8 mouse cellular contexts compared by ENCODE assay signal in genomic region chr17:24350926-24351759, GRCm38 (mm10). TPM values are rescaled to one million over a fixed set of nuclear protein-coding genes. Genes with fewer than 3 reads are reported as not detected.
A peak's percentile ranks its signal among the peaks of the same experiment; 100 is the strongest.
DNase-seq lines count a peak whose midpoint lies in the region; ATAC-seq lines count a peak whose summit lies in the region.

TSS of gene Abca17 (minus strand) at chr17:24351068.

- peak within 1 kb of the TSS; percentile 77 for H3K9ac ChIP-seq in embryonic facial prominence, embryonic 14.5 days (ENCODE audit: low read depth, low read length)
- peak within 1 kb of the TSS; percentile 72 for H3K9ac ChIP-seq in limb, embryonic 12.5 days (replicated peaks)
- H3K9ac ChIP-seq in midbrain, embryonic 16.5 days (ENCODE audit: low read depth, low read length), result peak within 1 kb of the TSS; percentile 93

- WGBS in embryonic facial prominence, embryonic 14.5 days, result 3% methylated on average over 39 of the region's 42 CpGs
- WGBS in limb, embryonic 12.5 days, result 5% methylated on average over 42 of the region's 42 CpGs
- WGBS in midbrain, embryonic 16.5 days, result 2% methylated on average over 42 of the region's 42 CpGs

- H3K9me3 ChIP-seq in embryonic facial prominence, embryonic 14.5 days (ENCODE audit: control insufficient read depth, low read length), result no peaks in the 10 kb centered on the region
- no peaks in the 10 kb centered on the region for H3K9me3 ChIP-seq in limb, embryonic 12.5 days
- H3K9me3 ChIP-seq in midbrain, embryonic 16.5 days (replicated peaks; ENCODE audit: control insufficient read depth, low read length, poor library complexity, severe bottlenecking), result no peaks in the 10 kb centered on the region

- H3K27ac ChIP-seq in embryonic facial prominence, embryonic 14.5 days (replicated peaks; ENCODE audit: low read depth, low read length), result no peak within 1 kb of the TSS; the same call in 1 of the 2 replicates
- H3K27ac ChIP-seq in limb, embryonic 12.5 days, result no peak within 1 kb of the TSS
- H3K27ac ChIP-seq in midbrain, embryonic 16.5 days (ENCODE audit: low read length), result peak within 1 kb of the TSS; percentile 78

- H3K4me1 ChIP-seq in embryonic facial prominence, embryonic 14.5 days (ENCODE audit: control insufficient read depth, insufficient read depth, low read length), result peaks cover 12% of the 10 kb centered on the region; the same call in 1 of the 2 replicates
- H3K4me1 ChIP-seq in limb, embryonic 12.5 days (replicated peaks), result peaks cover 15% of the 10 kb centered on the region
- peaks cover 26% of the 10 kb centered on the region for H3K4me1 ChIP-seq in midbrain, embryonic 16.5 days (ENCODE audit: control insufficient read depth, insufficient read depth, low read length)

- DNase-seq in layer of hippocampus, adult 11-12 months (ENCODE audit: low spot score), result peak; percentile 27
- no peak for DNase-seq in layer of hippocampus, adult 18-20 months (ENCODE audit: low spot score in 2 of 2)
- no peak for DNase-seq in embryonic facial prominence, embryonic 14.5 days (ENCODE audit: low spot score)
- peak; percentile 18 for DNase-seq in heart, postnatal 4 days
- peak; percentile 28 for DNase-seq in thymus, postnatal 14 days

- H3K27me3 ChIP-seq in embryonic facial prominence, embryonic 14.5 days (replicated peaks; ENCODE audit: control insufficient read depth, insufficient read depth, low read length), result peaks cover 25% of the 10 kb centered on the region
- peaks cover 43% of the 10 kb centered on the region for H3K27me3 ChIP-seq in limb, embryonic 12.5 days
- no peaks in the 10 kb centered on the region for H3K27me3 ChIP-seq in midbrain, embryonic 16.5 days (ENCODE audit: control insufficient read depth, insufficient read depth, low read depth, low read length)

- peak within 1 kb of the TSS; percentile 98 for H3K4me2 ChIP-seq in embryonic facial prominence, embryonic 14.5 days (ENCODE audit: low read depth, low read length)
- peak within 1 kb of the TSS; percentile 86 for H3K4me2 ChIP-seq in limb, embryonic 12.5 days
- peak within 1 kb of the TSS; percentile 68 for H3K4me2 ChIP-seq in midbrain, embryonic 16.5 days (ENCODE audit: low read length)

- peak within 1 kb of the TSS; percentile 78 for H3K4me3 ChIP-seq in embryonic facial prominence, embryonic 14.5 days (ENCODE audit: low read depth, low read length)
- peak within 1 kb of the TSS; percentile 67 for H3K4me3 ChIP-seq in limb, embryonic 12.5 days (replicated peaks)
- peak within 1 kb of the TSS; percentile 88 for H3K4me3 ChIP-seq in midbrain, embryonic 16.5 days (ENCODE audit: low read depth, low read length)

- no peaks in the 10 kb centered on the region for H3K36me3 ChIP-seq in embryonic facial prominence, embryonic 14.5 days (ENCODE audit: control insufficient read depth, insufficient read depth, low read length)
- H3K36me3 ChIP-seq in limb, embryonic 12.5 days, result no peaks in the 10 kb centered on the region
- H3K36me3 ChIP-seq in midbrain, embryonic 16.5 days (ENCODE audit: control insufficient read depth, insufficient read depth, low read length), result 0 out of 2 replicates have a peak, but pooled peaks cover 2% of the 10 kb centered on the region

- ATAC-seq in activated CD4-positive, CD25-positive, alpha-beta regulatory T cell, adult 4 months, result peak; percentile 10
- ATAC-seq in embryonic facial prominence, embryonic 14.5 days (ENCODE audit: low read depth), result no peak
- ATAC-seq in limb, embryonic 12.5 days (ENCODE audit: insufficient number of reproducible peaks, insufficient read depth, low FRiP score, low TSS enrichment, low read depth), result peak; percentile 35; the same call in 1 of the 2 replicates
- peak; percentile 47 for ATAC-seq in midbrain, embryonic 16.5 days

RNA-seq across cellular contexts. Expression of gene Abca17, which starts in this region (rescaled TPM):
- under 1 TPM; 0.51 to 0.92 TPM for total RNA-seq in layer of hippocampus, adult 18-20 months (2021)
- under 1 TPM in 1 of 2 experiments, not detected in 1; 0.21 TPM for polyA plus RNA-seq in activated CD4-positive, CD25-positive, alpha-beta regulatory T cell, adult 4 months (2017; shearing (Covaris generic))
- polyA plus RNA-seq in embryonic facial prominence, embryonic 14.5 days (2014; fragmentation: Nextera tagmentation; extraction: Ambion mirVana), result not detected in 2 replicates
- total RNA-seq in heart, postnatal 4 days (2021), result under 1 TPM in 1 of 2 experiments, not detected in 1; 0.05 TPM
- 0.08 TPM in 1 of 2 replicates, not detected in the other for polyA plus RNA-seq in limb, embryonic 12.5 days (2016; fragmentation: Nextera tagmentation; extraction: Ambion mirVana)
- 0.55 and 0.83 TPM in 2 replicates for polyA plus RNA-seq in midbrain, embryonic 16.5 days (2015; fragmentation: Nextera tagmentation; extraction: Ambion mirVana)

Comparison
In these comparisons a context has a peak if more than half of its experiments do, and no peak if none do; other contexts are left out.
1. DNase-seq: peak in layer of hippocampus, adult 11-12 months (single experiment) and thymus, postnatal 14 days (single experiment); none in layer of hippocampus, adult 18-20 months (0 of 2) and embryonic facial prominence, embryonic 14.5 days (single experiment).
2. Peak in ATAC-seq in activated CD4-positive, CD25-positive, alpha-beta regulatory T cell, adult 4 months; RNA of the gene not detected or under 1 TPM.
3. Peak in DNase-seq in heart, postnatal 4 days; RNA of the gene not detected or under 1 TPM.
4. Peak in ATAC-seq, H3K4me3 ChIP-seq, H3K9ac ChIP-seq and H3K4me2 ChIP-seq in limb, embryonic 12.5 days; RNA of the gene not detected or under 1 TPM.
5. Peak in ATAC-seq, H3K4me3 ChIP-seq, H3K27ac ChIP-seq, H3K9ac ChIP-seq and H3K4me2 ChIP-seq in midbrain, embryonic 16.5 days; RNA of the gene not detected or under 1 TPM.
6. Peak in every context shown above with its lines, with median percentiles within 50 percentile points of each other: H3K4me2 ChIP-seq, H3K4me3 ChIP-seq and H3K9ac ChIP-seq.